Mouse (Mus musculus): ENCODE measurements at regions not wholly inside any gene's neighbourhood (a gene's known extent, or its start where the extent isn't known, plus 50 kb on each side); places are given as distances from the start of the nearest gene placed in this dataset.

DNA sequence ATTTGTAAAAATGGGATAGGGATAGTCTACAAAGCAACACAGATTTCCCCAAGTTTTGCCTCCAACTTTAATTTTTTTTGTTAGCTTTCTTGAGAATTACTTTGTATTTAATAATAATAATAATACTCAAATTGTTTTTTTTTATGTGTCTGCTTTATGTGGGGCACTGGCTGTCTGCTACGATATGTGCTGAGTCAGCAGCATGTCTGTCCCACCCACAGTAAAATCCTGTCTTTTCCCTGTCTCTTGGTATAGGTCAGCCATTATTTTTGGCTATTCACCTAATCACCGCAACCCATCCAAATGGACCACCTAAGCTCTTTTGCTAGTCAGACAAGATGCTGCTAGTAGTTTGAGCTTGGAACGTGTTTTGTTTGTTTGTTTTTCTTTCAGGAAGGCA is 473.0 kb downstream of the Hs3st4 start:
- H3K27me3 ChIP-seq (replicated peaks) = no peaks in the 10 kb centered on the region
- WGBS (ENCODE audit: insufficient replicate concordance) = 72% methylated on average over 3 of the region's 3 CpGs
- H3K9ac ChIP-seq = no peak overlapping the region
- no peaks in the 10 kb centered on the region for H3K36me3 ChIP-seq
- no peak overlapping the region for H3K4me2 ChIP-seq
- no peaks in the 10 kb centered on the region for H3K4me1 ChIP-seq
- ATAC-seq = no peak
- no peaks in the 10 kb centered on the region for H3K9me3 ChIP-seq (replicated peaks)
- no peak overlapping the region for H3K27ac ChIP-seq
- H3K4me3 ChIP-seq = no peak overlapping the region

DNA sequence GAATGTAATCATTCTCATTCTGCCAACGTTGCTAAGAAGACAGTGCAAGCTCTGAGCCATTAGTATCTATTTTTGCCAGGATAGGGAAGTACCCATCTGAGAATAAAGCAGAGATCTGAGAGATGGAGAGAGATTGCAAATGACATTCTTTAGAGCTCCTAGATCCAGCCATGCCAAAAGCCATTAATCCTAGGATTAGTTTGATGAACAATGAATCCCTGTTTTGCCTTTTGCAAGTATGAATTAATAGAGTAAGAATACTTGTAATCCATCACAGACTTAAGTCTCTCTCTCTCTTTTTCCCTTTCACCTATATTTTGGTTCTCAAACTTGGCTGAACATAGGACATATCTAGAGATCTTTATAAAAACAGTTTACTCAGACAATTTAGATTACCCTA is 504.7 kb downstream of the Hs3st4 start:
- ATAC-seq = no peak
- H3K27me3 ChIP-seq (replicated peaks) = no peaks in the 10 kb centered on the region
- no peaks in the 10 kb centered on the region for H3K9me3 ChIP-seq (replicated peaks)
- H3K4me1 ChIP-seq = no peaks in the 10 kb centered on the region
- WGBS (ENCODE audit: insufficient replicate concordance) = 40% methylated on average over 1 of the region's 1 CpGs
- H3K4me3 ChIP-seq = no peak overlapping the region
- no peak overlapping the region for H3K27ac ChIP-seq
- H3K9ac ChIP-seq = no peak overlapping the region
- H3K4me2 ChIP-seq = no peak overlapping the region
- no peaks in the 10 kb centered on the region for H3K36me3 ChIP-seq

DNA sequence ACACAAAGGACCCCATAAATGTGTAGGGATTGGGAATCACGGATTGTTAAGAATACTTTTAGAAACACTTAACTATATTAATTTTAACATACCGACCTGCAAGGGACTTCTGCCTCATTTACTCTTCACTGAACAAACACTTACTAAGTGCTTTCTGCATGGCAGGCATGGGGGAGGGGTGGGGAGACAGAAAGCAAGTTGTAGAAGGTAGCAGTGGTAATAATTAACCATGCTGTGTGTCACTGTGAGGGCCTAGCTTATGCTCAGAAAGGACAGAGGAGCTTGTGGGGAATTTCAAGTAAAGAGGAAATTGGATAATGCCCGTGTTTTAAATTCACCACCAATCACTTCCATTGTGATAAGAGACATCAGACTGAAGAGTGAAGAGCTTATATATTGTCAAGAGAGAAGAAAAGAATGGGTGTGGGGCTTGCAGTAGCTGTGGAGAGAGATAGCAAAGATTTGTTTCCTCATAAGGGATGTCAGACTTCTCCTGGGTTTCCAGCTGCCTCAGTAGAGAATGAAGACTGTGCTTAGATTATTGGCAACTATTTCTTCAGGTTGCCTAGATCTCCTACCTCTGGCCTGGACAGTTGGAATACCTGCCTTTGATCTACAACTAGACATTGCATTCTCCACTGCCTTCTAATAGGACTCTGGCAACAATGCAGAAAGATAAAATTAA is 508.6 kb downstream of the Hs3st4 start:
- H3K9me3 ChIP-seq (replicated peaks) = peaks cover 4% of the 10 kb centered on the region; the same call in 1 of the 2 replicates
- no peak overlapping the region for H3K4me2 ChIP-seq
- 38% methylated on average over 3 of the region's 3 CpGs for WGBS (ENCODE audit: insufficient replicate concordance)
- no peaks in the 10 kb centered on the region for H3K36me3 ChIP-seq
- no peak overlapping the region for H3K27ac ChIP-seq
- no peaks in the 10 kb centered on the region for H3K27me3 ChIP-seq (replicated peaks)
- ATAC-seq = no peak
- H3K4me3 ChIP-seq = no peak overlapping the region
- H3K9ac ChIP-seq = no peak overlapping the region
- H3K4me1 ChIP-seq = no peaks in the 10 kb centered on the region

DNA sequence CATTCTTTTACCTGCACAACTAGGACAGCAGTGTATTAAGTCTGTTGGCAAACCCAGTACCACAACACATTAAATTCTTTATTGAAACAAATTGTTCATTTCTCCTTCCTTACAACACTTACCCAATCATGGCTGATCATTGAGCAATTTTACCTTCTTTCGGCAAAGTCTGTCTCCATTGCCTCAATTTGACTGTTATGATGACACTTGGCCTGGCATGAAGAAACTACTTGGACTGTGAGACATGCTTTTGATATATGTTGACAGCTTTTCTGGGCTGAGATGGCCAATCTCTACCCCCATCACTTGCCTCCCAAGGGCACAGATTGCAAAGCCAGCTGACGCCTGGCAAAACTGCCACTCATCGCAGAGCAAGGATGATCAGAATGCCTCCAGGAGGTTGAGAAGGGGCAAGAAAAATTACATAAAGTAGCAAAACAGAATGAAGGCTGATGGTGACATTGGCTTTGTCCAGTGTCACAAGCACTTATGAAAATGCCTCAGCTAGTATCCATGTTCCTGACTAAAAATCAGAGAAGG is 509.3 kb downstream of the Hs3st4 start:
- H3K9me3 ChIP-seq (replicated peaks) = peaks cover 4% of the 10 kb centered on the region; the same call in 1 of the 2 replicates
- H3K36me3 ChIP-seq = no peaks in the 10 kb centered on the region
- no peaks in the 10 kb centered on the region for H3K4me1 ChIP-seq
- H3K4me3 ChIP-seq = no peak overlapping the region
- H3K27me3 ChIP-seq (replicated peaks) = no peaks in the 10 kb centered on the region
- H3K4me2 ChIP-seq = no peak overlapping the region
- ATAC-seq = no peak
- WGBS (ENCODE audit: insufficient replicate concordance) = 81% methylated on average over 3 of the region's 3 CpGs
- no peak overlapping the region for H3K27ac ChIP-seq
- no peak overlapping the region for H3K9ac ChIP-seq

DNA sequence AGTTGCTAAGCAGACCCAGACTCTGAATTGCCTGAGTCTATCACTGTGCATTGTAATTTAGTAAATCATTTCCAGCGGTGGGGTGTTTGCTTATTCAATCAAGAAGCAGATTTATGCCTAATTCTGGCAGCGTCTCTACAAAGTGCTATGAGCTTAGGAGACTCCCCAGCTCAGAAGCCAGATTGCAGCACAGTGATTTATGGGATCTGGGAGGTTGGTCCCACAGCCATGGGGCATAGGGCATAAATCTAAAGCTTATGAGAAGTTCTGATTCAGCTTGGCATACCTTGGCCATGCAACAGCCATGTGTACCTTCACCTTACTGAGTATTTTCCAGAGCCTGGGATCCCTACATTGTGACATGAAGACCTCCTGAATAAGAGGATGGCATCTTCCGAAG is 518.0 kb downstream of the Hs3st4 start:
- Histone ChIP-seq H3K27ac (no peak overlapping the region), H3K27me3 (replicated peaks) (no peaks in the 10 kb centered on the region), H3K4me2 (no peak overlapping the region), H3K9me3 (replicated peaks) (no peaks in the 10 kb centered on the region), H3K4me1 (no peaks in the 10 kb centered on the region), H3K4me3 (no peak overlapping the region), H3K36me3 (no peaks in the 10 kb centered on the region), H3K9ac (no peak overlapping the region)
- ATAC-seq = no peak
- 50% methylated on average over 3 of the region's 3 CpGs for WGBS (ENCODE audit: insufficient replicate concordance)

DNA sequence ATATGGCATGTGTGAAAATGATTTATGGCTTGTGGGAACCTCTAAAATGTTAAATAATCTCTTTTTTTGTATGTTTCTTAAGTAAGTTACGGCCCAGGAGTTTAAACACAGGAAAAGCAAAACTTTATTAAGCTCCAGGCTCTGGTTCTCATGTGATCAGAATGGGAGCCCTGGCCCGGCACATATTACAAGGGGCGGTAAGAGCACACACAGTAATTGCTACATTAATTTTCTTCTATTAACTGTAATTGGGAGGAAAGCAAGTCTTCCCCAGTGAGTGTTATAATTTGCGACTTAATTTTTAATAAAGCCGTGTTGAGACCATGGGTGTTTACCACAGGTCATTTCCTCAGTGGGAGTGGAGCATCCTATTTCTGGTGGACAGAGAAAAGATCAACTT is 520.1 kb downstream of the Hs3st4 start:
- no peaks in the 10 kb centered on the region for H3K4me1 ChIP-seq
- H3K9ac ChIP-seq = no peak overlapping the region
- no peaks in the 10 kb centered on the region for H3K9me3 ChIP-seq (replicated peaks)
- no peak overlapping the region for H3K27ac ChIP-seq
- no peak overlapping the region for H3K4me3 ChIP-seq
- no peaks in the 10 kb centered on the region for H3K27me3 ChIP-seq (replicated peaks)
- 71% methylated on average over 5 of the region's 5 CpGs for WGBS (ENCODE audit: insufficient replicate concordance)
- ATAC-seq = no peak
- H3K36me3 ChIP-seq = no peaks in the 10 kb centered on the region
- no peak overlapping the region for H3K4me2 ChIP-seq

DNA sequence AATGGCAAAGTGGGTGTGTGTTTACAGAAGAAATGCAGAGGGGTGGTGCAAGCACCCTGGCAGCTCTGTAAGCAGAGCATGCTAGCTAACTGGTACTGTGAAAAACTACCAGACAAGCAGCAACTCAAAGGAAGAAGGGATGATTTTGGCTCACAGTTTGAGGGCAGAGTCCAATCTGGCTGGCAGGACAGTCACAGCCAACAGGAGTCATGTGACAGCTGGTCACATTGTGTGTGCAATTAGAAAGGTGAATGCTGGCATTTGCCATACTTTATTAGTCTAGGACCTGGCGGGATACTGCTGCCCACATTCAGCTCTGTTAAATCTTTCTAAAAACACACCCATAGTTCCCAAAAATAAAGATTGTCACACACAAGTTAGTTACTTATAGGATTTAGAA is 566.4 kb downstream of the Hs3st4 start:
- WGBS (ENCODE audit: insufficient replicate concordance) = 60% methylated on average over 1 of the region's 1 CpGs
- Histone ChIP-seq H3K4me1 (no peaks in the 10 kb centered on the region), H3K9me3 (replicated peaks) (no peaks in the 10 kb centered on the region), H3K4me2 (no peak overlapping the region), H3K9ac (no peak overlapping the region), H3K36me3 (no peaks in the 10 kb centered on the region), H3K4me3 (no peak overlapping the region), H3K27ac (no peak overlapping the region), H3K27me3 (replicated peaks) (no peaks in the 10 kb centered on the region)
- ATAC-seq = no peak

DNA sequence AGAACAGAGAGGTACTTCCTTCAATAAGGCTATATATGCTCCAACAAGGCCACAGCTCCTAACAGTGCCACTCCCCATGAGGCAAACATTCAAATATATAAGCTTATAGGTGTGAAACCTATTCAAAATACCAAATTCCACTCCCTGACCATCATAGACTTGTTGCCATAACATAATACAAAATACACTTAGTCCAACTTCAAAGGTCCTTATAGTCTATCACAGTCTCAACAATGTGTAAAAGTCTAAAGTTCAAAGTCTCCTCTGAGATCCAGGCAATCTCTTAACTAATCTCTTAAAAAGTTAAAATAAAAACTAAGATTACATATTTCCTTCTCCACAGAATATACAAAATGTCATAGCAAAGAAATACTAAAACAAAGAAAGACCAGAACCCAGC is 574.5 kb downstream of the Hs3st4 start:
- H3K27me3 ChIP-seq (replicated peaks) = no peaks in the 10 kb centered on the region
- no peaks in the 10 kb centered on the region for H3K9me3 ChIP-seq (replicated peaks)
- no peaks in the 10 kb centered on the region for H3K36me3 ChIP-seq
- H3K4me2 ChIP-seq = no peak overlapping the region
- H3K4me3 ChIP-seq = no peak overlapping the region
- ATAC-seq = no peak
- H3K27ac ChIP-seq = no peak overlapping the region
- H3K4me1 ChIP-seq = no peaks in the 10 kb centered on the region
- H3K9ac ChIP-seq = no peak overlapping the region

DNA sequence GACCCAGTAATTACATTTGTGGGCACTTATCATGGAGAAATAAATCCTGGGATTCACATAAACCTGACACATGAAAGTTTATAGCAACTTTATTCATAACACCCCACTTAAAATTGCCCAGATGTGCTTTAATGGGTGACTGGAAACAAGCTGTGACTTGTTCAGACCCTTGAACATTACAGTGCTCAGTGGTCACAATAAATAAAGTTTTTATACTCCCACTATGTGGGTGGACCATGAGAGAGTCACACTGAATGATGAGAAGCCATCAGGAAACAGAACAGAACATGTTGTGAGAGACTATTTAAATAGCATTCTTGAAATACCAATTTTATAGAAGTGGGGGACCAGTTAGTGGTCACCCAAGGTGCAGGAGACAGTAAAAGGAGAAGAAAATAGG is 588.1 kb downstream of the Hs3st4 start:
- no peaks in the 10 kb centered on the region for H3K36me3 ChIP-seq
- ATAC-seq = no peak
- H3K27ac ChIP-seq = no peak overlapping the region
- H3K4me3 ChIP-seq = no peak overlapping the region
- H3K9me3 ChIP-seq (replicated peaks) = no peaks in the 10 kb centered on the region
- no peaks in the 10 kb centered on the region for H3K4me1 ChIP-seq
- no peak overlapping the region for H3K4me2 ChIP-seq
- no peaks in the 10 kb centered on the region for H3K27me3 ChIP-seq (replicated peaks)
- H3K9ac ChIP-seq = no peak overlapping the region

DNA sequence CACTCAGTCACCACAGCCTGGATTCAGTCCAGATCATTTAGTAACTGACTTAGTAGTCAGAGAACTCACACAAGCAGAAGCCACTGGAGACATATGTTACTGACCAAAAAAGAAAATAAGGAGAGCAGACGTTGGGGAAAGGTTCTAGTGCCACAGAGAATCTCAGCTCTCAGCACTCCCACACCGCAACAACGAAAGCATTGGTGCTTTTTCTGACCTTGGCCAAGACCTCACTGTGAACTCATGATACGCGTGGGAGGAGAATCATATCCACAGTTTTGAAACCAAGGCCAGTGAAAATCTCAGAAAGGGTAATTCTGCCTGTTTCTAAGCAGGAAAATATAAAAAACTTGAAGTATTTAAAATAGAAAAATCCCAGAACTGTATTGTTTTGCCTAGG is 591.0 kb downstream of the Hs3st4 start:
- no peaks in the 10 kb centered on the region for H3K27me3 ChIP-seq (replicated peaks)
- WGBS (ENCODE audit: insufficient replicate concordance) = 74% methylated on average over 5 of the region's 5 CpGs
- no peak overlapping the region for H3K4me2 ChIP-seq
- no peak for ATAC-seq
- no peak overlapping the region for H3K4me3 ChIP-seq
- H3K36me3 ChIP-seq = no peaks in the 10 kb centered on the region
- H3K9me3 ChIP-seq (replicated peaks) = no peaks in the 10 kb centered on the region
- no peak overlapping the region for H3K27ac ChIP-seq
- H3K9ac ChIP-seq = no peak overlapping the region
- H3K4me1 ChIP-seq = no peaks in the 10 kb centered on the region

DNA sequence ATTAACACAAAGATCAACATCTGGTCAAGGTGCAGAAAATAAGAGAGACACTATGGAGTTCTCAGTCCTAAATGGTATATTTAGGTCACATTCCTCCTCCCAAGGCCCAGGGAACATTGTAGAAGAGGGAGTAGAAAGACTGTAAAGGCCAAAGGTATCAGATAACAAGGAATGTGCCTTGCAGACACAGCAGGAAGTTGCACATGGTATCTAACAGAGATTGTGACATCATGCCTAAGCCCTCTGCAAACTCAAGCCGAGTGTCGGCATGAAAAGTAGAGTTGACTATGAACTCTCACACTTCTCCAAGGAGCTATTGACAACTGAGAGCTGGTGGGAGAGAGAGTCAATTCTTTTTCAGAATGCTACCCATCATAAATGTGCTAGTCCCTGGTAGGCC is 598.7 kb downstream of the Hs3st4 start:
- H3K4me3 ChIP-seq = no peak overlapping the region
- no peak overlapping the region for H3K4me2 ChIP-seq
- 67% methylated on average over 2 of the region's 2 CpGs for WGBS (ENCODE audit: insufficient replicate concordance)
- H3K36me3 ChIP-seq = no peaks in the 10 kb centered on the region
- H3K4me1 ChIP-seq = no peaks in the 10 kb centered on the region
- no peak for ATAC-seq
- H3K27ac ChIP-seq = no peak overlapping the region
- H3K27me3 ChIP-seq (replicated peaks) = no peaks in the 10 kb centered on the region
- H3K9ac ChIP-seq = no peak overlapping the region
- no peaks in the 10 kb centered on the region for H3K9me3 ChIP-seq (replicated peaks)

DNA sequence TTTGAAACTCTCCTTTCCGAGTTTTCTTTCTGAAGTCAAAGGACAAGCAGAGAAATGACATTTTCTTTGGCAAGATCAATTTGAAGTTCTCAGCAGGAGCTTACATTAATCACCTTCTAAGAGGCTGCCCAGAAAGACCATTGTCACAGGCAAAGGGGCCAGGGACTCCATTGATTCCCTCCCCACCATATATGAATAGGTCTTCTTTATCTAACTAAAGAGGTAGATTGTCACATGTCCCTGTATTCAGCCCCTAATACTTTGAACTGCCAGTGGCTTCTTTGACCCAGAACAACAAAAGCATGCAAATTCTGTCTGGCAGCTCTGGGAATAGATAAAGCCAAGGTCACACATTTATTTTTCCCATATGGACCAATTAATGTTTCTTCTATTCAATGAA is 602.6 kb downstream of the Hs3st4 start:
- WGBS (ENCODE audit: insufficient replicate concordance) = 55% methylated on average over 1 of the region's 1 CpGs
- ATAC-seq = no peak
- H3K4me2 ChIP-seq = no peak overlapping the region
- no peak overlapping the region for H3K9ac ChIP-seq
- no peaks in the 10 kb centered on the region for H3K9me3 ChIP-seq (replicated peaks)
- H3K4me1 ChIP-seq = no peaks in the 10 kb centered on the region
- no peak overlapping the region for H3K4me3 ChIP-seq
- H3K27me3 ChIP-seq (replicated peaks) = no peaks in the 10 kb centered on the region
- no peaks in the 10 kb centered on the region for H3K36me3 ChIP-seq
- H3K27ac ChIP-seq = no peak overlapping the region

DNA sequence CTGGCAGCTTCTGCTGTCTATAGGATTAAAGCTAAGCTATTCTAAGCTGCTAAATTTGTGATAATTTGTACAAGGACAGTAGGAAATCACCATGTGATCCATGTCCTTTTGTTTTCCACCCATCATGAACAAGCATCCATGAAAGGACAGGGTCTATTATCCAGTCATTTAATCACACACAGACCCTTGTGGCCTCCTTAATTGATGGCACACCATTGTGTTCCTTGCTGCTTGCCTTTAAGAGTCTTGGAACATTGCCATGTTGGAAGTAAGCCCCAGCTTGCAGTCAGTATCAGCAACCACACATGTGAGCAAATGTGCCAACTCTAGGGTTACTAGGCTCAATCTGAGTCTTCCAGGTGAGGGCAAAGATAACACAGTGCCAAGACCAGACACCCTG is 608.7 kb downstream of the Hs3st4 start:
- no peak overlapping the region for H3K9ac ChIP-seq
- H3K4me1 ChIP-seq = no peaks in the 10 kb centered on the region
- H3K4me3 ChIP-seq = no peak overlapping the region
- H3K36me3 ChIP-seq = no peaks in the 10 kb centered on the region
- H3K27ac ChIP-seq = no peak overlapping the region
- no peaks in the 10 kb centered on the region for H3K9me3 ChIP-seq (replicated peaks)
- no peak for ATAC-seq
- no peak overlapping the region for H3K4me2 ChIP-seq
- H3K27me3 ChIP-seq (replicated peaks) = no peaks in the 10 kb centered on the region
